Mouse (Mus musculus) stomach, embryonic 16.5 days (tissue): ENCODE data around the gene Kdm5c. TPM values are rescaled to one million over a fixed set of nuclear protein-coding genes. Genes with fewer than 3 reads are reported as not detected.
"Not testable (repeated sequence)": the region's sequence is repeated elsewhere in the genome, so short reads cannot be mapped to it uniquely, and the experiment has no call there.

Source experiments
- ATAC-seq: fragments of 200-750 bp; cut with Nextera tagmentation; 2 replicates; pipeline ENCODE4 v1.8.0; 2017; ENCODE audit warnings: moderate number of reproducible peaks, moderate TSS enrichment; ENCODE audit not compliant: insufficient read depth, low FRiP score
- H3K27ac ChIP-seq: fragments of 300-500 bp; sonication (generic); 2 replicates; pipeline ENCODE4 v1.5.1; 2014; ENCODE audit warnings: low read length
- H3K27me3 ChIP-seq: fragments of 300-500 bp; sonication (generic); 2 replicates; pipeline ENCODE4 v1.6.1; 2014; ENCODE audit warnings: low read length, control low read depth, mixed read lengths; ENCODE audit not compliant: control insufficient read depth, insufficient read depth
- H3K36me3 ChIP-seq: fragments of 300-500 bp; sonication (generic); 2 replicates; pipeline ENCODE4 v1.6.1; 2014; ENCODE audit warnings: low read length; ENCODE audit not compliant: control insufficient read depth, insufficient read depth
- H3K4me1 ChIP-seq: fragments of 300-500 bp; sonication (generic); 2 replicates; pipeline ENCODE4 v1.6.1; 2014; ENCODE audit warnings: low read length, control low read depth, mixed read lengths; ENCODE audit not compliant: control insufficient read depth, insufficient read depth
- H3K4me2 ChIP-seq: fragments of 300-500 bp; sonication (generic); 2 replicates; pipeline ENCODE4 v1.6.1; 2014; ENCODE audit warnings: low read depth, low read length, mixed read lengths
- H3K4me3 ChIP-seq: fragments of 300-500 bp; sonication (generic); replicated peaks from 2 replicates; pipeline ENCODE4 v1.5.1; 2014; ENCODE audit warnings: mild to moderate bottlenecking, low read length
- H3K9ac ChIP-seq: fragments of 300-500 bp; sonication (generic); 2 replicates; pipeline ENCODE4 v1.6.1; 2014; ENCODE audit warnings: low read length
- H3K9me3 ChIP-seq: fragments of 300-500 bp; sonication (generic); replicated peaks from 2 replicates; pipeline ENCODE4 v1.6.1; 2016; ENCODE audit warnings: low read length, control low read depth; ENCODE audit not compliant: control insufficient read depth
- WGBS: fragments of 180-500 bp; shearing (Covaris S2); extraction: QIAGEN DNeasy Blood & Tissue Kit; methylation state at CpG from one replicate; pipeline ENCODE4 v1.1.7; 2014; 5-methylcytosine and 5-hydroxymethylcytosine counted together
- polyA plus RNA-seq: library from polyadenylated mRNA; unstranded; fragments of >200 nt; fragmentation: Nextera tagmentation; extraction: Ambion mirVana; gene quantifications from 2 replicates; pipeline ENCODE4 v1.2.1, GENCODE M21; 2015

Kdm5c gene
- polyA plus RNA-seq, 1 experiment from 2014 or later: 35.3 TPM

GRCm38 (mm10) chrX:152244492-152245189 lies 11.8 kb downstream of the Kdm5c start:
- Histone ChIP-seq H3K9ac (no peak overlapping the region), H3K4me2 (no peak overlapping the region), H3K27ac (no peak overlapping the region), H3K4me3 (no peak overlapping the region), H3K4me1 (no peaks in the 10 kb centered on the region), H3K27me3 (no peaks in the 10 kb centered on the region), H3K36me3 (peaks cover 25% of the 10 kb centered on the region), H3K9me3 (no peaks in the 10 kb centered on the region)
- no peak for ATAC-seq
- WGBS: 95% methylated on average over 2 of the region's 2 CpGs

DNA sequence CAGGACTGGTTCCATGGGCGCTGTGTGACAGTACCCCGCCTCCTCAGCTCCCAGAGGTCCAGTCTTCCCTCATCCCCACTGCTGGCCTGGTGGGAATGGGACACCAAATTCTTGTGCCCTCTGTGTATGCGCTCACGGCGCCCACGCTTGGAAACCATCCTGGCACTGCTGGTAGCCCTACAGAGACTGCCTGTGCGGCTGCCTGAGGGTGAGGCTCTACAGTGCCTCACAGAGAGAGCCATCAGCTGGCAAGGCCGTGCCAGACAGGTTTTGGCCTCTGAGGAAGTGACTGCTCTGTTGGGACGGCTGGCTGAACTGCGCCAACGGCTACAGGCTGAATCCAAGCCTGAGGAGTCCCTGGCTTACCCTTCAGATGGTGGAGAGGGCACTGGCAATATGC lies 38.4 kb downstream of the Kdm5c start:
- H3K9me3 ChIP-seq: no peaks in the 10 kb centered on the region
- peaks cover 38% of the 10 kb centered on the region for H3K36me3 ChIP-seq
- WGBS: 95% methylated on average over 11 of the region's 11 CpGs
- H3K4me2 ChIP-seq: no peak overlapping the region
- H3K9ac ChIP-seq: no peak overlapping the region
- H3K4me1 ChIP-seq: no peaks in the 10 kb centered on the region
- ATAC-seq: no peak
- H3K27me3 ChIP-seq: no peaks in the 10 kb centered on the region
- H3K4me3 ChIP-seq: no peak overlapping the region
- no peak overlapping the region for H3K27ac ChIP-seq

GRCm38 (mm10) chrX:152279384-152279783 lies 46.6 kb downstream of the Kdm5c start:
- peaks cover 11% of the 10 kb centered on the region; the same call in 1 of the 2 replicates for H3K36me3 ChIP-seq
- no peaks in the 10 kb centered on the region for H3K9me3 ChIP-seq
- no peaks in the 10 kb centered on the region for H3K27me3 ChIP-seq
- WGBS: 85% methylated on average over 6 of the region's 6 CpGs
- no peak overlapping the region for H3K27ac ChIP-seq
- H3K4me3 ChIP-seq: no peak overlapping the region
- ATAC-seq: no peak
- H3K9ac ChIP-seq: no peak overlapping the region
- no peaks in the 10 kb centered on the region for H3K4me1 ChIP-seq
- H3K4me2 ChIP-seq: no peak overlapping the region

DNA sequence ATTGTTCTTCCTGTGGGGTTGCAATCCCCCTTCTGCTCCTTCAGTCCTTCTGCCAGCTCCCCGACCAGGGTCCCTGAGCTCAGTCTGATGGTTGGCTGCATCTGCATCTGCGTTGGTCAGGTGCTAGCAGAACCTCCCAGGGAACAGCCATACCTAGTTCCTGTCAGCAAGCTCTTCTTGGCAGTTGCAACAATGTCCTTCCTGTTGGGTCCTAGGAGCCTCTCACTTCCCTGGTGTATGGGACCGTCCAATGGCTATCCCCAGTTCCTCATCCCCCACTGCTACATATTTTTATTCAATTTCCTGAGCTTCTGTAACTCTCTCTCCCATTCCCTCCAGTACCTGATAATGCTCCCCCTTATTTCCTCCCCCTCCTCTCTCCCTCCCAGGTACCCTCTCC lies 51.9 kb downstream of the Kdm5c start:
- Histone ChIP-seq H3K4me3 (no peak overlapping the region), H3K27me3 (no peaks in the 10 kb centered on the region), H3K9me3 (no peaks in the 10 kb centered on the region), H3K27ac (no peak overlapping the region), H3K9ac (no peak overlapping the region), H3K4me1 (no peaks in the 10 kb centered on the region), H3K4me2 (no peak overlapping the region), H3K36me3 (no peaks in the 10 kb centered on the region)
- WGBS: 71% methylated on average over 3 of the region's 3 CpGs
- ATAC-seq: no peak

GRCm38 (mm10) chrX:152287026-152287425 lies 54.2 kb downstream of the Kdm5c start:
- not testable (repeated sequence) for ATAC-seq, H3K9ac ChIP-seq, H3K9me3 ChIP-seq, H3K4me3 ChIP-seq, H3K4me2 ChIP-seq, H3K4me1 ChIP-seq, H3K36me3 ChIP-seq, H3K27ac ChIP-seq, H3K27me3 ChIP-seq
- WGBS: 47% methylated on average over 1 of the region's 1 CpGs

GRCm38 (mm10) chrX:152306224-152306623 lies 73.4 kb downstream of the Kdm5c start:
- peaks cover 3% of the 10 kb centered on the region; the same call in 1 of the 2 replicates for H3K27me3 ChIP-seq
- H3K9me3 ChIP-seq: no peaks in the 10 kb centered on the region
- H3K4me1 ChIP-seq: no peaks in the 10 kb centered on the region
- no peak overlapping the region for H3K9ac ChIP-seq
- no peak overlapping the region for H3K4me3 ChIP-seq
- H3K27ac ChIP-seq: no peak overlapping the region
- no peaks in the 10 kb centered on the region for H3K36me3 ChIP-seq
- no peak for ATAC-seq
- 85% methylated on average over 2 of the region's 2 CpGs for WGBS
- H3K4me2 ChIP-seq: no peak overlapping the region

DNA sequence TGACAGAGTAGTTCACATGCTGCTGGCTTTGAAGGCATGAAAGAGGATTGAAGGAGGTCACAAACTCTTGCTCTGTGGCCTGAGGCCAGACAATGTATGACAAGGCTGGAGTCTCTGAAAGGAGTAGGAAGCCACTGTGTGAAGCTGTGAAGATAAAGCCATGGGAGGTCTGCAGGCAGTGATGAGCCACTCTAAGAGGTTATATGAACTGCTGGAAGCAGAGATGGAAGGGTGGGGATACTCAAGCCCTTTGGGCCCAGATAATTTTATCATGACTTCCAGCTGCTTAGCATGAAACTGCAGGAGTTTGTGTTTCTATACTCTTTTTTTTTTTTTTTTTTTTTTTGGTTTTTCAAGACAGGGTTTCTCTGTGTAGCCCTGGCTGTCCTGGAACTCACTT lies 74.6 kb downstream of the Kdm5c start:
- Histone ChIP-seq H3K27ac (no peak overlapping the region), H3K9ac (no peak overlapping the region), H3K4me3 (no peak overlapping the region), H3K4me1 (no peaks in the 10 kb centered on the region), H3K27me3 (peaks cover 3% of the 10 kb centered on the region; the same call in 1 of the 2 replicates), H3K36me3 (no peaks in the 10 kb centered on the region), H3K9me3 (no peaks in the 10 kb centered on the region), H3K4me2 (no peak overlapping the region)
- ATAC-seq: no peak

DNA sequence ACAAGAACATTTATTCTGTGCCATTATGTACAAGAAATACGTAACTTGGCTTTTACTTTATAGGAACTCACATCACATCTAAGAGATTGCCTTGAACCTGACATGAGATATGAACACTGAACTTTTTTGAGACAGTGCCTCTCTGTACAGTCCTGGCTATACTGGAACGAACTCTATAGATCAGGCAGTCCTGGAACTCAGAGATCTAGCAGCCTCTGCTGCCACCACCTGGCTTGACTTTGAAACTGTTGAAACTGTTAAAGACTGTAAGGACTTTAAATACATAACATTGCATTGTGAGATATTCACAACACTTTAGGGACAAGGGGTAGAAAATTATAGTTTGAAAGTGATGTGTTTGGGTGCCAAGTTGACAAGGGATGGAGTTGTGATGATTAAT lies 75.1 kb downstream of the Kdm5c start:
- Histone ChIP-seq H3K36me3 (no peaks in the 10 kb centered on the region), H3K4me3 (no peak overlapping the region), H3K27ac (no peak overlapping the region), H3K4me2 (no peak overlapping the region), H3K27me3 (peaks cover 3% of the 10 kb centered on the region; the same call in 1 of the 2 replicates), H3K9ac (no peak overlapping the region), H3K4me1 (no peaks in the 10 kb centered on the region), H3K9me3 (no peaks in the 10 kb centered on the region)
- ATAC-seq: peak; percentile 72; the same call in 1 of the 2 replicates
- 45% methylated on average over 2 of the region's 2 CpGs for WGBS

DNA sequence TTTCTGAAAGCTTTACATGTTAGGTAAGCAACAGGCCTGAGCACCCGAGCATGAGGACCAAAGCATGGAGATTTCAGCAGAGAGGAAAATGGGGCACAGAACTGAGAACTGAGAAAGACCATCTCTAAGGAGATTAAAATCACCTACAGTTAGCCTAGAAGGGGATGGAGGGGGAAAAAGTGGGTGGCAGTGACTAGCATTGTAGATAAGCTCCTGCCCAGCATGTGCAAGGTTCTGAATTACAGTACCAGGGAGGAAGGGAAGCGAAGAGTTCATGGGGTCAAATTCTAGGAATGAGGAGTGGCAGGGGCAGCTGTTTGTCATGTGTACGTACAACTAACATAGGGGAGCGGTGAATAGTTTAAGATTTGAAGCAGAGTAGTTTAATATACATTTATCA lies 87.7 kb downstream of the Kdm5c start:
- 66% methylated on average over 4 of the region's 4 CpGs for WGBS
- Histone ChIP-seq H3K9me3 (no peaks in the 10 kb centered on the region), H3K4me3 (no peak overlapping the region), H3K36me3 (no peaks in the 10 kb centered on the region), H3K4me2 (no peak overlapping the region), H3K27me3 (peaks cover 3% of the 10 kb centered on the region; the same call in 1 of the 2 replicates), H3K27ac (no peak overlapping the region), H3K4me1 (no peaks in the 10 kb centered on the region), H3K9ac (no peak overlapping the region)
- no peak for ATAC-seq
